Mouse (Mus musculus) C2C12 (cell line): ENCODE results near the gene Cchcr1.

Experiments used
- CTCF ChIP-seq: IDR thresholded peaks from one replicate; pipeline ENCODE4 v1.5.1; 2011; ENCODE audit not compliant: control insufficient read depth, insufficient read depth, insufficient read length
- MYOG ChIP-seq: IDR thresholded peaks from one replicate; pipeline ENCODE4 v1.6.1; 2011; ENCODE audit not compliant: control insufficient read depth, insufficient read length; ENCODE audit errors: extremely low read depth
- USF1 ChIP-seq: IDR thresholded peaks from one replicate; pipeline ENCODE4 v1.6.1; 2011; ENCODE audit warnings: low read depth, mild to moderate bottlenecking, control low read depth, moderate library complexity

DNA sequence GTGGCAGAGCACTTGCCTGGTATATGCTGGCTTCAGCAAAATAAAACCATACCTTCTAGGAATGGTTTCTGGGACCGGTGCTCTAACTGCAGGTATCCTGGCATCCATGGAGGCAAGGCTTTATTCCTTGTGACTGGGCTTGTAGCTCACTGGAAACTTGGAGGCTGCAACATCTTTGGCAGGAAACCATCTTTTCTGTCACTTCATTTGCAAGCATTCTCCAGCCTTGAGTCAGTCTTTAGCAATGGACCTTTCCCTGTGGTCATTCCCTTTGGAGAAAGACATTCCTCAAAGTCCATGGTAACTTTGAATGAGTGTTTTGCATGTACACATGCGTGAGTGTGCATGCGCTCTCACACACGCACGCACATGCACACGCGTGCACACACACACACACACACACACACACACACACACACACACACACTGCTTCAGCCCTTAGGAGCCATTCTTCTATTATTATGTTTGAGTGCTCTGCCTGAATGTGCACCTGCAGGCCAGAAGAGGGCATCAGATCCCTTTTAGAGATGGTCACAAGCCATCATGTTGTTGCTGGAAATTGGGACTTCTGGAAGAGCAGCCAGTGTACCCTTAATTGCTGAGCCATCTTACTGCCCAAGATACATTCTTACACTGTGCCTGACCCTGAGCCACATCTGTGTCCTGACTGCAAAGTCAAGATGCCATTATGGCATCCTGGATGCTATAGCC lies 3.8 kb upstream of the Cchcr1 start:
- TF ChIP-seq CTCF = no peak
- TF ChIP-seq MYOG = no peak
- no peak for TF ChIP-seq USF1
